Mouse (Mus musculus): ENCODE measurements around the gene Tln2.

GRCm38 (mm10) chr9:67521736-67522135 is 37.8 kb downstream of the Tln2 start:
- TF ChIP-seq CTCF (IDR thresholded peaks at IDR 0.05; ENCODE audit: control insufficient read depth, insufficient read depth, insufficient read length), result no peak
- TF ChIP-seq MAX (IDR thresholded peaks at IDR 0.05), result no peak
- TF ChIP-seq USF1 (IDR thresholded peaks at IDR 0.05; ENCODE audit: low read depth), result no peak
- no peak for TF ChIP-seq MYOD1 (IDR thresholded peaks at IDR 0.05; ENCODE audit: control insufficient read depth, insufficient read length, low read depth)

Measured in C2C12 (cell line).